Mouse (Mus musculus): ENCODE data around the gene Slc25a36. TPM values are rescaled to one million over a fixed set of nuclear protein-coding genes. Genes with fewer than 3 reads are reported as not detected.

Slc25a36 gene
- polyA plus RNA-seq, 1 experiment from 2014 or later, result 74.2 TPM

DNA sequence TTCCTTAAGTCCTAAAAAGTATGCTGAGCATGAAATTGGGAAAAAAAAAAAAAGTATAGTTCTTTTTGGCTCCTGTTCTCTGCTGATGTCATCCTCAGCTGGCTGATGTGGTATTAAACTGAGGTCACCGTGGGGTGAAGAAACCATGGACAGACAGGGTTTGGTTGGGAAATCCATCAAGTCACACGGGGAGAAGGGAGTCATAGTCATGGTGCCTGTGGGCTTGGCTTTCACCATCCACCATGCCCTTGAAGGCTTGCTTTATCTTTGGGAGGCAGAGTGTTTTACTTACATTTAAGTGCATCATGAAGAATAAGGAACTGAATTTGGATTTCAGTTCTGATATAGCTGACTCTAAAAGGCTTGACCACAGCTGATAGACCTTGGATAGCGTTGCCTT is 72.9 kb downstream of the Slc25a36 start:
- no peaks in the 10 kb centered on the region for H3K36me3 ChIP-seq (ENCODE audit: control insufficient read depth, insufficient read depth, low read length)
- no peaks in the 10 kb centered on the region for H3K4me1 ChIP-seq (ENCODE audit: control insufficient read depth, insufficient read depth, low read length)
- H3K4me3 ChIP-seq (replicated peaks; ENCODE audit: low read length), result no peak overlapping the region
- ATAC-seq (ENCODE audit: insufficient read depth, low FRiP score), result no peak
- H3K27ac ChIP-seq (ENCODE audit: low read length), result no peak overlapping the region
- no peak overlapping the region for H3K4me2 ChIP-seq (ENCODE audit: low read depth, low read length)
- 72% methylated on average over 3 of the region's 3 CpGs for WGBS
- no peak overlapping the region for H3K9ac ChIP-seq (ENCODE audit: low read length)
- H3K27me3 ChIP-seq (ENCODE audit: control insufficient read depth, insufficient read depth, low read length), result no peaks in the 10 kb centered on the region
- no peaks in the 10 kb centered on the region for H3K9me3 ChIP-seq (replicated peaks; ENCODE audit: control insufficient read depth, low read length)

DNA sequence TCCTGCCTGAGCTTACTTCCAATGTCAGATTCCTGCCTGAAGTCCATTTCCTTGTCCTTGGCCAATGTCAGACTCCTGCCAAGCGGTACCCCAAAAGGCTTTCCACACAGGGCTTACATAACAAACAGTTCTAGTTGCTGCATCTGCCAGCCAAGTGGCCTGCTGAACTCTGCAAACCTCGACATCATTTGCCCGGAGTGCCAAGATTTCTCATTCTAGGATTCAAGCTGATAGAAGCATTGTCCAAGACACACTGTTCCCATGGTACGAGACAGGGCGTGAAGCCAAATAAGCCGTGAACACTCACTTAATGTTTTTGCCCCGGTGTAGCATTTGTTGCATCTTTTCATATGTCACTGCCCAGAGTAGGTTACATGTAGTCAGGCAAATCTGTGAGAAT is 74.3 kb downstream of the Slc25a36 start:
- ATAC-seq (ENCODE audit: insufficient read depth, low FRiP score), result no peak
- Histone ChIP-seq H3K36me3 (ENCODE audit: control insufficient read depth, insufficient read depth, low read length) (no peaks in the 10 kb centered on the region), H3K4me1 (ENCODE audit: control insufficient read depth, insufficient read depth, low read length) (no peaks in the 10 kb centered on the region), H3K27ac (ENCODE audit: low read length) (no peak overlapping the region), H3K9me3 (replicated peaks; ENCODE audit: control insufficient read depth, low read length) (no peaks in the 10 kb centered on the region), H3K4me2 (ENCODE audit: low read depth, low read length) (no peak overlapping the region), H3K4me3 (replicated peaks; ENCODE audit: low read length) (no peak overlapping the region), H3K9ac (ENCODE audit: low read length) (no peak overlapping the region), H3K27me3 (ENCODE audit: control insufficient read depth, insufficient read depth, low read length) (no peaks in the 10 kb centered on the region)
- WGBS, result 81% methylated on average over 7 of the region's 7 CpGs

DNA sequence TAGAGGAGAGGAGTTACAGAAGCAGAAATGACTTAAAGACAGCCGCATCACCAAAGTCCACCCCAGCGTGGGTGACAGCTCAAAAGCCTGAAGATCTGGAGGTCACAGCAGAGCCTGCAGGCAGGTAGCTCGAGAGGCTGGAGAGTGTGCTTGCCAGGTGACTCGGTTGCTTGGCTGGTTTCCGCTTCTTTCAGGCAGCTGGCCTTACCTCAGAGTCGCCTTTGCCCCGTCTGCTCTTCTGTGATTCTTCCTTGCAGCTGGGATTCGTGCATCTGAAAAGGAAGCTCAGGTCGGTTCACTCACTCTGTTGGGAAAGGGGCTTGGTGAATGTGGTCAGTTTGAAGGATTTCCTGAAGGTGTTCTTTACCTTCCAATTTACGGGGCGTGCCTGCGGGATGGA is 83.6 kb downstream of the Slc25a36 start:
- H3K4me2 ChIP-seq (ENCODE audit: low read depth, low read length), result no peak overlapping the region
- no peak for ATAC-seq (ENCODE audit: insufficient read depth, low FRiP score)
- WGBS, result 77% methylated on average over 12 of the region's 12 CpGs
- H3K27me3 ChIP-seq (ENCODE audit: control insufficient read depth, insufficient read depth, low read length), result no peaks in the 10 kb centered on the region
- H3K4me3 ChIP-seq (replicated peaks; ENCODE audit: low read length), result no peak overlapping the region
- no peaks in the 10 kb centered on the region for H3K36me3 ChIP-seq (ENCODE audit: control insufficient read depth, insufficient read depth, low read length)
- no peaks in the 10 kb centered on the region for H3K9me3 ChIP-seq (replicated peaks; ENCODE audit: control insufficient read depth, low read length)
- H3K9ac ChIP-seq (ENCODE audit: low read length), result no peak overlapping the region
- H3K27ac ChIP-seq (ENCODE audit: low read length), result no peak overlapping the region
- no peaks in the 10 kb centered on the region for H3K4me1 ChIP-seq (ENCODE audit: control insufficient read depth, insufficient read depth, low read length)

DNA sequence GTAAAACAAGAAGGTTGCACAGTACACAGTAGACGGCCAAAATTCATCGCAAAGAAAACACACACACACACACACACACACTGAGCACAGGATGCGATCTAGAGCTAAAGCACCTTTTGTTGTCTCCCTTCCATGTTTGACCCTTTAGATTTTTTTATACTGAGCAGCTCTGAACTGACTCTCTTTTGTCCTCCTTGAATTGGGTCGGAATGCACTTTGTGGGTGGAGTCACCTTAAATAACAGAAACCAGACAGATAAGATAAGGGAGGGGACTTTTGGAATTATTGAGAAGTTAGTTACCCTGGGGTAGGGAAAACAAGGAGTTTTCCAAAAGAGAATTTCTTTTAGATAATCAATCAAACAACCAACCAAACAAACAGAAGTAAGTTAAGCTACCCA is 85.0 kb downstream of the Slc25a36 start:
- 72% methylated on average over 4 of the region's 4 CpGs for WGBS
- Histone ChIP-seq H3K4me1 (ENCODE audit: control insufficient read depth, insufficient read depth, low read length) (no peaks in the 10 kb centered on the region), H3K27ac (ENCODE audit: low read length) (no peak overlapping the region), H3K9me3 (replicated peaks; ENCODE audit: control insufficient read depth, low read length) (no peaks in the 10 kb centered on the region), H3K9ac (ENCODE audit: low read length) (no peak overlapping the region), H3K4me2 (ENCODE audit: low read depth, low read length) (no peak overlapping the region), H3K27me3 (ENCODE audit: control insufficient read depth, insufficient read depth, low read length) (no peaks in the 10 kb centered on the region), H3K4me3 (replicated peaks; ENCODE audit: low read length) (no peak overlapping the region), H3K36me3 (ENCODE audit: control insufficient read depth, insufficient read depth, low read length) (no peaks in the 10 kb centered on the region)
- ATAC-seq (ENCODE audit: insufficient read depth, low FRiP score), result no peak

Other genes with a start within 250 kb of the Slc25a36 start
- gene Pxylp1, start 218.5 kb downstream of the Slc25a36 start, polyA plus RNA-seq (2015; fragmentation: Nextera tagmentation; extraction: Ambion mirVana), result 28.9 and 33.1 TPM in 2 replicates
- 12.1 and 14.2 TPM in 2 replicates for gene Spsb4, start 92.3 kb downstream of the Slc25a36 start, polyA plus RNA-seq (2015; fragmentation: Nextera tagmentation; extraction: Ambion mirVana)

All from stomach, embryonic 16.5 days (tissue).